8 mouse cellular contexts compared by ENCODE assay signal in the genomic region with DNA sequence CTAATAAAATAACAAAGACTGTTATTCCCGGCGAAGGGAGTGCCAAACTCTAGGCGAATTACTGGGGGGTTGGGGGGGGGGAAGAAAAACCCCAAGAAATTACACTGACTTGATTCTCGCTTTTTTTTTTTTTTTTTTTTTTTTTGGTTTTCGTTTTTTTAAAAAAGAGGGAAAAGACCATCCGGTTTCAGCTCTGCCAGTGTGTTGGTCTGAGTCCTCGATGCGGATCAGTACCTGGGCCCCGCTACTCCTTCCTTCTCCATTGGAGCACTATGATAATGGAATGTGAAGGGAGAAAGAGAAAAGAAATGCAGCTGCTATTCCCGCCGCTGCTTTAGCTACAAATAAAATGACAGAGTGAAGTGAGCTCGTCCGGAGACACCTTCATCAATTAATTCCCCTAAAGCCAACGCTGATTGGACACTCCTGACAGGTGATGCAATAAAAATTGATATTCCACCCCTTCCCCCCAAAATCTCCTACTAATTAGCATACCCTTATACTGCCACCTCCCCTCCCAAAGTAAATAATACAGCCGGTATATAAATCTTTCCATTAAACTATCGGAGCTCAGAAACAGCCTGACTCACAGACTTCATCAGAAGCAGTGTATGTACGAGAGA. TPM values are rescaled to one million over a fixed set of nuclear protein-coding genes. Genes with fewer than 3 reads are reported as not detected.
DNase-seq lines count a peak whose midpoint lies in the region; ATAC-seq and TF ChIP-seq lines count a peak whose summit lies in the region.

Skida1 (minus strand) TSS at position 599 of the 623 bp plus-strand sequence.

- peaks cover 4% of the 10 kb centered on the region for H3K4me1 ChIP-seq in testis, adult 2 months (ENCODE audit: control insufficient read depth, insufficient read depth, low read length)
- H3K4me1 ChIP-seq in forebrain, embryonic 10.5 days: peaks cover 58% of the 10 kb centered on the region
- peaks cover 10% of the 10 kb centered on the region; the same call in 1 of the 2 replicates for H3K4me1 ChIP-seq in intestine, embryonic 15.5 days (replicated peaks)
- peaks cover 17% of the 10 kb centered on the region for H3K4me1 ChIP-seq in liver, postnatal 0 days (ENCODE audit: insufficient read depth)

- peak within 1 kb of the TSS; percentile 44 for H3K27ac ChIP-seq in testis, adult 2 months (ENCODE audit: control insufficient read depth, insufficient read depth, low read depth, low read length)
- peak within 1 kb of the TSS; percentile 99 for H3K27ac ChIP-seq in forebrain, embryonic 10.5 days
- peak within 1 kb of the TSS; percentile 96 for H3K27ac ChIP-seq in intestine, embryonic 15.5 days
- H3K27ac ChIP-seq in liver, postnatal 0 days (ENCODE audit: low read depth): peak within 1 kb of the TSS; percentile 86

- peak within 1 kb of the TSS; percentile 86 for H3K4me2 ChIP-seq in intestine, embryonic 15.5 days (replicated peaks)
- peak within 1 kb of the TSS; percentile 93 for H3K4me2 ChIP-seq in liver, postnatal 0 days (ENCODE audit: low read depth, low read length)

- H3K9ac ChIP-seq in intestine, embryonic 15.5 days: peak within 1 kb of the TSS; percentile 97
- peak within 1 kb of the TSS; percentile 70 for H3K9ac ChIP-seq in liver, postnatal 0 days (replicated peaks)

- TF ChIP-seq POLR2A in testis, adult 2 months (IDR thresholded peaks at IDR 0.05; ENCODE audit: control insufficient read depth, low read depth, low read length): no peak

- H3K27me3 ChIP-seq in testis, adult 2 months (ENCODE audit: control insufficient read depth, insufficient read depth, low read length): no peaks in the 10 kb centered on the region
- H3K27me3 ChIP-seq in forebrain, embryonic 10.5 days (ENCODE audit: poor library complexity, severe bottlenecking): no peaks in the 10 kb centered on the region
- H3K27me3 ChIP-seq in intestine, embryonic 15.5 days (replicated peaks): no peaks in the 10 kb centered on the region
- peaks cover 54% of the 10 kb centered on the region for H3K27me3 ChIP-seq in liver, postnatal 0 days (ENCODE audit: insufficient read depth, low read length)

- no peak for TF ChIP-seq EP300 in liver, postnatal 0 days (IDR thresholded peaks at IDR 0.05; ENCODE audit: low read depth)

- H3K9me3 ChIP-seq in forebrain, embryonic 10.5 days: no peaks in the 10 kb centered on the region
- H3K9me3 ChIP-seq in intestine, embryonic 15.5 days: no peaks in the 10 kb centered on the region
- no peaks in the 10 kb centered on the region for H3K9me3 ChIP-seq in liver, postnatal 0 days (ENCODE audit: low read length)

- under 1% methylated on average over 17 of the region's 17 CpGs for WGBS in forebrain, embryonic 10.5 days
- 1% methylated on average over 17 of the region's 17 CpGs for WGBS in intestine, embryonic 15.5 days
- 2% methylated on average over 17 of the region's 17 CpGs for WGBS in liver, postnatal 0 days (ENCODE audit: insufficient replicate concordance)

- no peak for DNase-seq in testis, postnatal 10 days (ENCODE audit: low spot score)
- DNase-seq in forebrain, embryonic 10.5 days (ENCODE audit: extremely low spot score, low spot score): peak; percentile 65
- DNase-seq in liver, postnatal 0 days: no peak
- no peak for DNase-seq in right cerebral cortex, postnatal 4 days
- DNase-seq in adipocyte (ENCODE audit: low spot score): no peak
- DNase-seq in thymus, postnatal 0 days (ENCODE audit: low spot score): no peak

- ATAC-seq in intestine, embryonic 15.5 days: peak; percentile 31
- no peak for ATAC-seq in liver, postnatal 0 days

- no peak for TF ChIP-seq CTCF in testis, adult 2 months (IDR thresholded peaks at IDR 0.05; ENCODE audit: control insufficient read depth, insufficient read depth, insufficient replicate concordance, low read depth, low read length)
- no peak for TF ChIP-seq CTCF in liver, postnatal 0 days (IDR thresholded peaks at IDR 0.05; ENCODE audit: low read depth)

- H3K36me3 ChIP-seq in testis, adult 2 months (ENCODE audit: control insufficient read depth, insufficient read depth, low read length): no peaks in the 10 kb centered on the region
- H3K36me3 ChIP-seq in forebrain, embryonic 10.5 days (replicated peaks): peaks cover 12% of the 10 kb centered on the region
- H3K36me3 ChIP-seq in intestine, embryonic 15.5 days: no peaks in the 10 kb centered on the region
- no peaks in the 10 kb centered on the region for H3K36me3 ChIP-seq in liver, postnatal 0 days (replicated peaks; ENCODE audit: insufficient read depth, low read length)

- H3K4me3 ChIP-seq in testis, adult 2 months (ENCODE audit: control insufficient read depth, low read depth, low read length): peak within 1 kb of the TSS; percentile 78
- H3K4me3 ChIP-seq in forebrain, embryonic 10.5 days: peak within 1 kb of the TSS; percentile 93
- peak within 1 kb of the TSS; percentile 88 for H3K4me3 ChIP-seq in intestine, embryonic 15.5 days (replicated peaks)
- H3K4me3 ChIP-seq in liver, postnatal 0 days (ENCODE audit: low read depth, low read length): peak within 1 kb of the TSS; percentile 79

RNA-seq across cellular contexts. Expression of gene Skida1, which starts in this region (rescaled TPM):
- 0.06 and 0.23 TPM in 2 replicates for polyA plus RNA-seq in testis, adult 2 months (2012; rRNA removed)
- polyA plus RNA-seq in forebrain, embryonic 10.5 days (2016; fragmentation: Nextera tagmentation; extraction: Ambion mirVana): 16.0 and 17.2 TPM in 2 replicates
- polyA plus RNA-seq in intestine, embryonic 15.5 days (2015; fragmentation: Nextera tagmentation; extraction: Ambion mirVana): 3.2 and 3.6 TPM in 2 replicates
- 0.15 and 0.25 TPM in 2 replicates for polyA plus RNA-seq in liver, postnatal 0 days (2015; fragmentation: Nextera tagmentation; extraction: Ambion mirVana)
- polyA plus RNA-seq in thymus, postnatal 0 days (2015; fragmentation: Nextera tagmentation; extraction: Ambion mirVana): 0.65 and 0.77 TPM in 2 replicates

Comparison
In these comparisons a context has a peak if more than half of its experiments do, and no peak if none do; other contexts are left out.
1. H3K27ac ChIP-seq: peak in every context shown above with its lines; median percentile 99 in forebrain, embryonic 10.5 days; 96 in intestine, embryonic 15.5 days; 86 in liver, postnatal 0 days; 44 in testis, adult 2 months.